Mouse (Mus musculus) intestine, embryonic 15.5 days (tissue): ENCODE results near the gene Zdhhc5. TPM values are rescaled to one million over a fixed set of nuclear protein-coding genes. Genes with fewer than 3 reads are reported as not detected.
A peak's percentile ranks its signal among the peaks of the same experiment; 100 is the strongest.
"Not testable (repeated sequence)": the region's sequence is repeated elsewhere in the genome, so short reads cannot be mapped to it uniquely, and the experiment has no call there.

Source experiments
- ATAC-seq: fragments of 200-750 bp; cut with Nextera tagmentation; 2 replicates; pipeline ENCODE4 v1.8.0; 2017; ENCODE audit warnings: moderate TSS enrichment, moderate library complexity
- H3K27ac ChIP-seq: fragments of 300-500 bp; sonication (generic); 2 replicates; pipeline ENCODE4 v1.5.1; 2015; ENCODE audit warnings: mild to moderate bottlenecking, inconsistent platforms
- H3K27me3 ChIP-seq: fragments of 300-500 bp; sonication (generic); replicated peaks from 2 replicates; pipeline ENCODE4 v1.6.1; 2015; ENCODE audit warnings: inconsistent platforms
- H3K36me3 ChIP-seq: fragments of 300-500 bp; sonication (generic); 2 replicates; pipeline ENCODE4 v1.6.1; 2015; ENCODE audit warnings: inconsistent platforms
- H3K4me1 ChIP-seq: fragments of 300-500 bp; sonication (generic); replicated peaks from 2 replicates; pipeline ENCODE4 v1.6.1; 2015; ENCODE audit warnings: inconsistent platforms
- H3K4me2 ChIP-seq: fragments of 300-500 bp; sonication (generic); replicated peaks from 2 replicates; pipeline ENCODE4 v1.6.1; 2015; ENCODE audit warnings: mild to moderate bottlenecking, inconsistent platforms
- H3K4me3 ChIP-seq: fragments of 300-500 bp; sonication (generic); replicated peaks from 2 replicates; pipeline ENCODE4 v1.5.1; 2015; ENCODE audit warnings: inconsistent platforms
- H3K9ac ChIP-seq: fragments of 300-500 bp; sonication (generic); 2 replicates; pipeline ENCODE4 v1.6.1; 2015; ENCODE audit warnings: inconsistent platforms
- H3K9me3 ChIP-seq: fragments of 300-500 bp; sonication (generic); 2 replicates; pipeline ENCODE4 v1.6.1; 2016; ENCODE audit warnings: inconsistent platforms
- WGBS: fragments of 180-500 bp; shearing (Covaris S2); methylation state at CpG from one replicate; pipeline ENCODE4 v1.1.7; 2015; 5-methylcytosine and 5-hydroxymethylcytosine counted together
- polyA plus RNA-seq: library from polyadenylated mRNA; unstranded; fragments of >200 nt; fragmentation: Nextera tagmentation; extraction: Ambion mirVana; gene quantifications from 2 replicates; pipeline ENCODE4 v1.2.1, GENCODE M21; 2015

Gene Zdhhc5
- polyA plus RNA-seq, 1 experiment from 2014 or later = 26.5 TPM

- no peak for ATAC-seq
- WGBS = 74% methylated on average over 1 of the region's 1 CpGs
- H3K4me3 ChIP-seq = no peak overlapping the region
- no peak overlapping the region for H3K4me2 ChIP-seq
- H3K27me3 ChIP-seq = 0 out of 2 replicates have a peak, but pooled peaks cover 9% of the 10 kb centered on the region
- no peak overlapping the region for H3K9ac ChIP-seq
- H3K4me1 ChIP-seq = peaks cover 35% of the 10 kb centered on the region
- H3K27ac ChIP-seq = no peak overlapping the region
- no peaks in the 10 kb centered on the region for H3K9me3 ChIP-seq
- H3K36me3 ChIP-seq = no peaks in the 10 kb centered on the region
These were observed 17.4 kb upstream of the Zdhhc5 start for GRCm38 (mm10) chr2:84732394-84732793.

DNA sequence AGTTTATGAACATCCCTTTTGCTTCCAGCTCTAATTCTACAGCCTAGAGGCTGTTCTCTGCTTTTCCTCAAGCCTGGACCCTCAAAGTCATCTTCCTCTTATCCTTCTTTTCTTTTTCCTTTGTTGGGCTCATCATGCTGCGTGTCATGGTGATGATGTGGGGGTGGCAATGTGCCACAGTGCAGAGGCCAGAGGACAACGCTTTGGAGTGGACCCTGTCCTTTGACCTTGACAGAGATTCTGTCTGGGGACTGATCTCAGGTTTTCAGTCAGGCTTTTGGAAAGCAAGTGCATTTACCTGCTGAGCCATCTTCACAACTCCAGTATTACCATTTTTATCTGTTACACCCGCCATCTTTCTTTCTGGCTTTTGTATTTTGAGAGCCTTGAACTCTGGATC is 16.2 kb upstream of the Zdhhc5 start:
- peaks cover 25% of the 10 kb centered on the region for H3K4me1 ChIP-seq
- 0 out of 2 replicates have a peak, but pooled peaks cover 5% of the 10 kb centered on the region for H3K27me3 ChIP-seq
- H3K4me2 ChIP-seq = no peak overlapping the region
- H3K4me3 ChIP-seq = no peak overlapping the region
- no peaks in the 10 kb centered on the region for H3K9me3 ChIP-seq
- 84% methylated on average over 3 of the region's 3 CpGs for WGBS
- H3K27ac ChIP-seq = no peak overlapping the region
- ATAC-seq = no peak
- no peak overlapping the region for H3K9ac ChIP-seq
- no peaks in the 10 kb centered on the region for H3K36me3 ChIP-seq

DNA sequence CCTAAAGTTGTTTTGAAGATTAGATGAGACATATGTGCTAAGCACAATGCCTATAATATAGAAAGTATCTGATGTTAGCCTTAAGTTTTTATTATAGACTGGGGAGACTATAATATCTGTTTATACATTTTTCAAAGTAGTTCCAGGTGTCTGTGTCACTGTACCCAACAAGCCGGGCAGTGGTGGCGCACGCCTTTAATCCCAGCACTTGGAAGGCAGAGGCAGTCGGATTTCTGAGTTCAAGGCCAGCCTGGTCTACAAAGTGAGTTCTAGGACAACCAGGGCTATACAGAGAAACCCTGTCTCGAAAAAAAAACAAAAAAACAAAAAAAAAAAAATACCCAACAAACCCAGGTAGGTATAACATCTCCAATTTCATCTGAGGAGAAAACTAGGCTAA is 13.2 kb upstream of the Zdhhc5 start:
- ATAC-seq, H3K4me3 ChIP-seq, H3K27ac ChIP-seq, H3K27me3 ChIP-seq, H3K9me3 ChIP-seq, H3K4me1 ChIP-seq, H3K4me2 ChIP-seq, H3K9ac ChIP-seq, H3K36me3 ChIP-seq: not testable (repeated sequence)
- 78% methylated on average over 5 of the region's 5 CpGs for WGBS

GRCm38 (mm10) chr2:84727172-84727858 is 12.3 kb upstream of the Zdhhc5 start, which contains the start of gene Clp1:
Gene Clp1 (minus strand): TSS chr2:84727350.
- Histone ChIP-seq H3K4me2 (peak within 1 kb of the TSS; percentile 74), H3K27me3 (no peaks in the 10 kb centered on the region), H3K9ac (peak within 1 kb of the TSS; percentile 60), H3K4me3 (peak within 1 kb of the TSS; percentile 53), H3K27ac (peak within 1 kb of the TSS; percentile 84), H3K36me3 (peaks cover 3% of the 10 kb centered on the region; the same call in 1 of the 2 replicates), H3K4me1 (peaks cover 9% of the 10 kb centered on the region), H3K9me3 (no peaks in the 10 kb centered on the region)
- peak; percentile 98 for ATAC-seq
- WGBS = under 1% methylated on average over 39 of the region's 39 CpGs

DNA sequence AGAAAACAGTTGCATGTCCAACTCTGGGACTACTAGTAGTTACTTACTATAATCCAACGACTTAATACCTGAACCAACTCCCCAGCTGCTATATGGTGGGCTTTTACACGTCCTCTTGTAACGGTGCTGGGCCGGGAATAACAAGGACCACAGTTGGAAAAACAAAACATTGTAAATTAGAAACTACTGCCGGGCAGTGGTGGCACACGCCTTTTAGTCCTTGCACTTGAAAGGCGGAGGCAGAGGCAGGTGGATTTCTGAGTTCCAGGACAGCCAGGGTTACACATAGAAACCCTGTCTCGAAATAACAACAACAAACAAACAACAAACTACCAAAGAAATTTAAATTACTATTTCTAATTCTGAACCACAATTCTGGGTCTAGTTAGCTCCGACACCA is 11.7 kb upstream of the Zdhhc5 start:
- peak overlapping the region; percentile 55 for H3K9ac ChIP-seq
- H3K27ac ChIP-seq = no peak overlapping the region
- peak overlapping the region; percentile 74 for H3K4me2 ChIP-seq
- H3K4me3 ChIP-seq = peak overlapping the region; percentile 53
- no peaks in the 10 kb centered on the region for H3K9me3 ChIP-seq
- H3K36me3 ChIP-seq = peaks cover 3% of the 10 kb centered on the region; the same call in 1 of the 2 replicates
- 4% methylated on average over 9 of the region's 9 CpGs for WGBS
- H3K4me1 ChIP-seq = peaks cover 9% of the 10 kb centered on the region
- ATAC-seq = peak; percentile 23
- no peaks in the 10 kb centered on the region for H3K27me3 ChIP-seq

GRCm38 (mm10) chr2:84725770-84726169 is 10.8 kb upstream of the Zdhhc5 start:
- peaks cover 9% of the 10 kb centered on the region for H3K4me1 ChIP-seq
- no peak overlapping the region for H3K4me3 ChIP-seq
- no peak overlapping the region for H3K9ac ChIP-seq
- WGBS = 94% methylated on average over 10 of the region's 10 CpGs
- ATAC-seq = no peak
- H3K9me3 ChIP-seq = no peaks in the 10 kb centered on the region
- peaks cover 3% of the 10 kb centered on the region; the same call in 1 of the 2 replicates for H3K36me3 ChIP-seq
- H3K4me2 ChIP-seq = peak overlapping the region; percentile 74; the same call in 1 of the 2 replicates
- no peaks in the 10 kb centered on the region for H3K27me3 ChIP-seq
- H3K27ac ChIP-seq = no peak overlapping the region

DNA sequence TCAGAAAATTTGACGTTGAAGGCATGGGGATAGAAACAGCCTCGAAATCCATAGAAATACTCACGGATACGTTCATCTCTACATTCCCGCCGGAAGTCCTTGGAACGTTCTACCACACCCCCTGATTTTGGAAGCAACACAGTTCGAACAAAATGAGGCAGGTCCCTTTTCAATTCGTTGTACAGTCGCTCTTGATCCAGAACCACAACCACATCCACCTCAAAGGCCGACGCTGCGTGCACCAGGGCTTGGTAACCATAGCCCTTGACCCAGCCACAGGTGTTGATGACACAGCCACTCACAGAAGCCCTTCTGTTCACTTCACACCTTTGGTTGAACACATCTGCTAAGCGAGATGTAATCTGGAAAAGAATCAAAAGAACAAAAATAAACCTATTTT is 8.9 kb upstream of the Zdhhc5 start:
- peaks cover 3% of the 10 kb centered on the region; the same call in 1 of the 2 replicates for H3K36me3 ChIP-seq
- ATAC-seq = no peak
- H3K4me3 ChIP-seq = no peak overlapping the region
- WGBS = 96% methylated on average over 14 of the region's 14 CpGs
- no peaks in the 10 kb centered on the region for H3K27me3 ChIP-seq
- H3K27ac ChIP-seq = no peak overlapping the region
- H3K9me3 ChIP-seq = no peaks in the 10 kb centered on the region
- no peak overlapping the region for H3K4me2 ChIP-seq
- H3K4me1 ChIP-seq = peaks cover 9% of the 10 kb centered on the region
- no peak overlapping the region for H3K9ac ChIP-seq

- peaks cover 3% of the 10 kb centered on the region; the same call in 1 of the 2 replicates for H3K36me3 ChIP-seq
- H3K9me3 ChIP-seq = no peaks in the 10 kb centered on the region
- no peaks in the 10 kb centered on the region for H3K27me3 ChIP-seq
- no peak overlapping the region for H3K4me3 ChIP-seq
- no peak overlapping the region for H3K27ac ChIP-seq
- H3K4me2 ChIP-seq = no peak overlapping the region
- ATAC-seq = no peak
- WGBS = 79% methylated on average over 3 of the region's 3 CpGs
- H3K4me1 ChIP-seq = peaks cover 7% of the 10 kb centered on the region
- no peak overlapping the region for H3K9ac ChIP-seq
These were observed 6.2 kb upstream of the Zdhhc5 start for GRCm38 (mm10) chr2:84721182-84721581.

GRCm38 (mm10) chr2:84720718-84721117 is 5.7 kb upstream of the Zdhhc5 start:
- H3K27ac ChIP-seq = no peak overlapping the region
- H3K36me3 ChIP-seq = peaks cover 3% of the 10 kb centered on the region; the same call in 1 of the 2 replicates
- no peaks in the 10 kb centered on the region for H3K9me3 ChIP-seq
- WGBS = 93% methylated on average over 2 of the region's 2 CpGs
- H3K4me1 ChIP-seq = 0 out of 2 replicates have a peak, but pooled peaks cover 4% of the 10 kb centered on the region
- H3K4me3 ChIP-seq = no peak overlapping the region
- ATAC-seq = no peak
- H3K9ac ChIP-seq = no peak overlapping the region
- H3K27me3 ChIP-seq = no peaks in the 10 kb centered on the region
- no peak overlapping the region for H3K4me2 ChIP-seq

DNA sequence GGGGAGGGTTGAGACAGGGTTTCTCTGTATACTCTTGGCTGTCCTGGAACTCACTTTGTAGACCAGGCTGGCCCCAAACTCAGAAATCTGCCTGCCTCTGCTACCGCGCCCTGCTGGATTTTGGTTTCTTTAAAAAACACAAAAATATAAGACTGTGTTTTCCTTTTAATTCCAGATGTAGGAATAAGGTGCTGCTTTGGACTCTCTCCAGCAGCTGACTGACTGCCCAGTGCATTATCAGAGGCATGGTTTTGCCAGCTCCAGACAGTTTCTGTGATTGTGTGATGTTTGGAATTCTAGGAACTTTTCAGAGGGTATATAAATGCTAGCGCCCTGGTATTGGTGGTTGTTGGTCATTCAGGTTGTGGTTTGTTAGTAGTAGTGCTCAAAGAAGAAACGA is 2.4 kb upstream of the Zdhhc5 start:
- Histone ChIP-seq H3K27me3 (no peaks in the 10 kb centered on the region), H3K9ac (no peak overlapping the region), H3K36me3 (no peaks in the 10 kb centered on the region), H3K27ac (no peak overlapping the region), H3K4me3 (no peak overlapping the region), H3K4me1 (no peaks in the 10 kb centered on the region; the same call in 1 of the 2 replicates), H3K9me3 (no peaks in the 10 kb centered on the region), H3K4me2 (no peak overlapping the region)
- no peak for ATAC-seq
- 92% methylated on average over 4 of the region's 4 CpGs for WGBS

GRCm38 (mm10) chr2:84716423-84717355 is 1.7 kb upstream of the Zdhhc5 start:
- 30% methylated on average over 9 of the region's 9 CpGs for WGBS
- no peaks in the 10 kb centered on the region; the same call in 1 of the 2 replicates for H3K4me1 ChIP-seq

More at GRCm38 (mm10) chr2:84716423-84717355, 1.7 kb upstream of the Zdhhc5 start:
- peak overlapping the region; percentile 82 for H3K4me2 ChIP-seq
- H3K27ac ChIP-seq = peak overlapping the region; percentile 93; the same call in 1 of the 2 replicates
- H3K36me3 ChIP-seq = no peaks in the 10 kb centered on the region
- peak overlapping the region; percentile 98 for H3K4me3 ChIP-seq
- no peaks in the 10 kb centered on the region for H3K27me3 ChIP-seq
- peak overlapping the region; percentile 68 for H3K9ac ChIP-seq
- no peaks in the 10 kb centered on the region for H3K9me3 ChIP-seq
- ATAC-seq = no peak
